Comparison of ENCODE assay signal across 8 mouse cellular contexts in the genomic region with DNA sequence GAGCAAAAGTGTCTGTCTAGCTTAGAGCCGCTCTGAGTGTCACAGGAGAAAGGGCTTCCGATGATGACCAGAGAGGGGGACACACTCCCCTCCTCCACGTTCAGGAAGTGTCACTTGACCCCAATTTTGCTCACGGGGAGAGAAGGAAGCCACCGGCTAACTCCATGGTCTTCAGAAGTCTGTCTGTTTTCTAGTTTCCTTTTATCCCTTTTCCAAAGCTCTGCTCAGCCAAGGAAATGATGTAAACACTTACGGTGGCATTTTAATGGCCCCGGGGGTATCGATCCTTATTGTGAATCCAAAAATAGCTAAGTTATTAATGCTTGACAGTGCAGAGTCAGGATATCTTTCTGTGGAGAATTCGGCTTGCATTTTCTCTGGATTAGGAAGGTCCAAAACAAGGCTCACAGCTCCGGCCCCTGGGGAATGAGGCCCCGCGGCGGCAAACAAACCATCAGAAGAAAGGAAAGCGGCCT. TPM values are rescaled to one million over a fixed set of nuclear protein-coding genes. Genes with fewer than 3 reads are reported as not detected.
DNase-seq lines count a peak whose midpoint lies in the region; ATAC-seq and TF ChIP-seq lines count a peak whose summit lies in the region.

No protein-coding gene starts in this region.

- H3K36me3 ChIP-seq in megakaryocyte, embryonic 14.5 days (replicated peaks; ENCODE audit: low read length), result no peaks in the 10 kb centered on the region
- no peaks in the 10 kb centered on the region for H3K36me3 ChIP-seq in forebrain, postnatal 0 days (ENCODE audit: insufficient read depth)
- H3K36me3 ChIP-seq in liver, embryonic 11.5 days (ENCODE audit: control insufficient read depth, insufficient read depth, low read length), result no peaks in the 10 kb centered on the region

- H3K9ac ChIP-seq in forebrain, postnatal 0 days, result no peak overlapping the region
- no peak overlapping the region for H3K9ac ChIP-seq in liver, embryonic 11.5 days (ENCODE audit: low read depth, low read length)

- H3K27ac ChIP-seq in forebrain, postnatal 0 days (ENCODE audit: low read depth, low read length), result no peak overlapping the region
- H3K27ac ChIP-seq in liver, embryonic 11.5 days (ENCODE audit: low read depth, low read length), result no peak overlapping the region

- peak overlapping the region; percentile 30; the same call in 1 of the 2 replicates for H3K4me2 ChIP-seq in forebrain, postnatal 0 days (ENCODE audit: low read depth)
- H3K4me2 ChIP-seq in liver, embryonic 11.5 days, result peak overlapping the region; percentile 27

- no peak for TF ChIP-seq CTCF in forebrain, postnatal 0 days (IDR thresholded peaks at IDR 0.05; ENCODE audit: low read depth)

- ATAC-seq in megakaryocyte, adult 5-6 weeks (ENCODE audit: poor library complexity, severe bottlenecking), result no peak
- no peak for ATAC-seq in forebrain, postnatal 0 days
- ATAC-seq in liver, embryonic 11.5 days (replicated peaks; ENCODE audit: low FRiP score), result no peak

- H3K9me3 ChIP-seq in megakaryocyte, embryonic 14.5 days, result no peaks in the 10 kb centered on the region
- H3K9me3 ChIP-seq in forebrain, postnatal 0 days (ENCODE audit: low read length), result no peaks in the 10 kb centered on the region
- no peaks in the 10 kb centered on the region for H3K9me3 ChIP-seq in liver, embryonic 11.5 days (ENCODE audit: control insufficient read depth, low read length)

- peaks cover 25% of the 10 kb centered on the region for H3K4me1 ChIP-seq in megakaryocyte, embryonic 14.5 days
- H3K4me1 ChIP-seq in forebrain, postnatal 0 days (ENCODE audit: insufficient read depth), result peaks cover 28% of the 10 kb centered on the region
- H3K4me1 ChIP-seq in liver, embryonic 11.5 days (replicated peaks; ENCODE audit: control insufficient read depth, insufficient read depth, low read length), result peaks cover 2% of the 10 kb centered on the region; the same call in 1 of the 2 replicates

- WGBS in forebrain, postnatal 0 days, result 13% methylated on average over 14 of the region's 14 CpGs
- 16% methylated on average over 14 of the region's 14 CpGs for WGBS in liver, embryonic 11.5 days

- peaks cover 97% of the 10 kb centered on the region for H3K27me3 ChIP-seq in megakaryocyte, embryonic 14.5 days (replicated peaks)
- no peaks in the 10 kb centered on the region; the same call in 1 of the 2 replicates for H3K27me3 ChIP-seq in forebrain, postnatal 0 days (ENCODE audit: insufficient read depth, low read length)
- H3K27me3 ChIP-seq in liver, embryonic 11.5 days (replicated peaks; ENCODE audit: control insufficient read depth, insufficient read depth, low read length), result peaks cover 52% of the 10 kb centered on the region

- H3K4me3 ChIP-seq in megakaryocyte, embryonic 14.5 days (replicated peaks), result peak overlapping the region; percentile 90
- no peak overlapping the region for H3K4me3 ChIP-seq in forebrain, postnatal 0 days (ENCODE audit: low read depth, low read length)
- H3K4me3 ChIP-seq in liver, embryonic 11.5 days (ENCODE audit: low read depth, low read length), result peak overlapping the region; percentile 19; the same call in 1 of the 2 replicates

- DNase-seq in forebrain, postnatal 0 days, result no peak
- DNase-seq in liver, embryonic 11.5 days (ENCODE audit: low spot score), result no peak
- DNase-seq in retina, postnatal 1 day, result peak; percentile 71
- DNase-seq in adrenal gland, postnatal 10 days, result no peak
- DNase-seq in adrenal gland, adult 18-20 months (ENCODE audit: low spot score in 2 of 2), result no peak
- no peak for DNase-seq in embryo, embryonic 10 days (ENCODE audit: low spot score)

RNA-seq across cellular contexts. Expression of a gene that starts 54.3 kb away (rescaled TPM):
- 5.7 and 9.3 TPM in 2 replicates for polyA plus RNA-seq in megakaryocyte, embryonic 14.5 days (2012; ENCODE audit: insufficient read depth, low replicate concordance)
- 16.3 and 19.1 TPM in 2 replicates for total RNA-seq in megakaryocyte, adult 5-6 weeks (2015)
- total RNA-seq in megakaryocyte, adult 5-6 weeks (2017), result 17.9 and 20.4 TPM in 2 replicates
- total RNA-seq in forebrain, postnatal 0 days (2014; rRNA removed), result 56.9 and 71.6 TPM in 2 replicates
- polyA plus RNA-seq in forebrain, postnatal 0 days (2015; fragmentation: Nextera tagmentation; extraction: Ambion mirVana), result 13.1 and 19.9 TPM in 2 replicates
- polyA plus RNA-seq in liver, embryonic 11.5 days (2014; fragmentation: Nextera tagmentation; extraction: Ambion mirVana), result 8.0 TPM in 2 replicates
- total RNA-seq in adrenal gland, postnatal 10 days (2021), result 10 to 100 TPM; 20.3 to 23.7 TPM
- total RNA-seq in adrenal gland, adult 18-20 months (2021), result 10 to 100 TPM; 20.4 to 24.5 TPM
